Mouse (Mus musculus) kidney, adult 2 months (tissue): ENCODE results near the gene Elp1. TPM values are rescaled to one million over a fixed set of nuclear protein-coding genes. Genes with fewer than 3 reads are reported as not detected.

Experiments
- DNase-seq: peaks from one replicate; pipeline ENCODE4 v3.0.0; 2021
- H3K27ac ChIP-seq: fragments of 200-500 bp; 2 replicates; pipeline ENCODE4 v1.5.1; 2012; ENCODE audit warnings: low read depth, low read length, control low read depth, inconsistent platforms; ENCODE audit not compliant: insufficient read depth
- H3K27me3 ChIP-seq: fragments of 200-500 bp; replicated peaks from 2 replicates; pipeline ENCODE4 v1.6.1; 2012; ENCODE audit warnings: mild to moderate bottlenecking, moderate library complexity, low read length, inconsistent platforms; ENCODE audit not compliant: control insufficient read depth, insufficient read depth
- H3K36me3 ChIP-seq: fragments of 200-500 bp; 2 replicates; pipeline ENCODE4 v1.6.1; 2012; ENCODE audit warnings: mild to moderate bottlenecking, moderate library complexity, low read length, inconsistent platforms; ENCODE audit not compliant: control insufficient read depth, insufficient read depth
- H3K4me1 ChIP-seq: fragments of 200-500 bp; 2 replicates; pipeline ENCODE4 v1.6.1; 2011; ENCODE audit warnings: low read length; ENCODE audit not compliant: control insufficient read depth, insufficient read depth
- H3K4me3 ChIP-seq: fragments of 200-500 bp; 2 replicates; pipeline ENCODE4 v1.5.1; 2011; ENCODE audit warnings: mild to moderate bottlenecking, low read depth, low read length, control low read depth; ENCODE audit not compliant: insufficient read depth
- CTCF ChIP-seq: fragments of 200-500 bp; conservative IDR thresholded peaks from 2 replicates; pipeline ENCODE4 v1.5.1; 2011; ENCODE audit warnings: low read depth, mild to moderate bottlenecking, control low read depth, low read length, moderate library complexity, mixed read lengths; ENCODE audit not compliant: insufficient read depth, insufficient read length
- POLR2A ChIP-seq: fragments of 200-500 bp; IDR thresholded peaks from one replicate; pipeline ENCODE4 v1.6.1; 2011; ENCODE audit warnings: low read depth, low read length, control low read depth
- WGBS: fragments of 180-500 bp; shearing (Covaris S2); methylation state at CpG from one replicate; pipeline ENCODE4 v1.1.7; 2018; 5-methylcytosine and 5-hydroxymethylcytosine counted together
- polyA plus RNA-seq: library from polyadenylated mRNA; depleted of rRNA; stranded (reverse); fragments of >200 nt; gene quantifications from 2 replicates; pipeline ENCODE4 v1.2.3, GENCODE M21; 2012

Gene Elp1
- polyA plus RNA-seq, 1 experiment: 10.2 TPM

DNA sequence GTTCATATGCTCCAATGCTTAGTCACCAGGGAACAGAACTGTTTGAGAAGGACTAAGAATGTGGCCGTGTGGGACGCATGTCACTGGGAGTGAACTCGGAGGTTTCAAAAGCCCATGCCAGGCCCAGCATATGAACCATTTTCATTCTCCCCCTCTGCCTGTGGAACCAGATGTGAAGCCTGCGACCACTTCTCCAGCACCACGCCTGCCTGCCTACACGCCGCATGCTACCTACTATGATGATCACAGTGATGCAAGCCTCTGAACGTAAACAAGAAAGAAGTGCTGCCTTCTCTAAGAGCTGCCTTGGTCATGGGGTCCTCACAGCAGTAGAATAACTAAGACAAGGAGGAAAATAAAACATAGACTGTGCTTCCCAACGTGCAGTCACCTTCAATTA lies 54.7 kb downstream of the Elp1 start:
- no peak overlapping the region for H3K4me3 ChIP-seq
- H3K27me3 ChIP-seq: no peaks in the 10 kb centered on the region
- DNase-seq: no peak
- 97% methylated on average over 9 of the region's 9 CpGs for WGBS
- H3K36me3 ChIP-seq: peaks cover 2% of the 10 kb centered on the region; the same call in 1 of the 2 replicates
- no peaks in the 10 kb centered on the region for H3K4me1 ChIP-seq
- TF ChIP-seq CTCF: no peak
- no peak for TF ChIP-seq POLR2A
- no peak overlapping the region for H3K27ac ChIP-seq

GRCm38 (mm10) chr4:56746345-56746744 lies 55.8 kb downstream of the Elp1 start:
- Histone ChIP-seq H3K4me3 (no peak overlapping the region), H3K27me3 (no peaks in the 10 kb centered on the region), H3K36me3 (peaks cover 2% of the 10 kb centered on the region; the same call in 1 of the 2 replicates), H3K4me1 (0 out of 2 replicates have a peak, but pooled peaks cover 4% of the 10 kb centered on the region), H3K27ac (no peak overlapping the region)
- DNase-seq: no peak
- TF ChIP-seq POLR2A (no peak), CTCF (no peak)
- 61% methylated on average over 2 of the region's 2 CpGs for WGBS

DNA sequence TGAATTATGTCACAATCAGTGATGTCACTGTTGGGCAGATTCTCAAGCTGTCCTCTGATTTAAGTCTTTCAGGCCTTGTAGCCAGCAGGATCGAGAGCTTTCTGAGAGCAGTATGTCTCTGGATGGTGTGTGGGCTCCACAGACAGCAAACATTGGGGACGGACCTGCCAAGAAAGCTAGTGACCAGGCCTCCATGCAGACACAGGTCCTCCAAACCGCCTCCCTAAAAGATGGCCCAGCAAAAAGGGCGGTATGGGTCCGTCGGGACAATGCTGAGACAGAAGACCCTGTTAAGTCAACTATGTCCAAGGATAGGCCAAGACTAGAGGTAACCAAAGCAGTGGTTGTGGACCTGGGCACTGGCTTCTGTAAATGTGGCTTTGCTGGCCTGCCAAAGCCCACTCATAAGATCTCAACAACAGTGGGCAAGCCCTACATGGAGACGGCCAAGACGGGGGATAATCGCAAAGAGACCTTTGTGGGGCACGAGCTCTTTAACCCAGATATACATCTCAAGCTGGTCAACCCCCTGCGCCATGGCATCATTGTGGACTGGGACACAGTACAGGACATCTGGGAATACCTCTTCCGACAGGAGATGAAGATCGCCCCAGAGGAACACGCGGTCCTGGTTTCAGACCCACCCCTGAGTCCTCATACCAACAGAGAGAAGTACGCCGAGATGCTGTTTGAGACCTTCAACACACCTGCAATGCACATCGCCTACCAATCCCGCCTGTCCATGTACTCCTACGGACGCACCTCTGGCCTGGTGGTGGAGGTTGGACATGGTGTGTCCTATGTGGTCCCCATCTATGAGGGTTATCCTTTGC lies 58.6 kb downstream of the Elp1 start, which contains the start of gene Actl7a:
Actl7a (plus strand) TSS at position 51 of the 833 bp plus-strand sequence.
- Histone ChIP-seq H3K27ac (no peak within 1 kb of the TSS), H3K27me3 (no peaks in the 10 kb centered on the region), H3K36me3 (no peaks in the 10 kb centered on the region), H3K4me1 (0 out of 2 replicates have a peak, but pooled peaks cover 4% of the 10 kb centered on the region), H3K4me3 (no peak within 1 kb of the TSS)
- no peak for DNase-seq
- 97% methylated on average over 21 of the region's 21 CpGs for WGBS
- no peak for TF ChIP-seq CTCF
- TF ChIP-seq POLR2A: no peak

- Histone ChIP-seq H3K4me1 (0 out of 2 replicates have a peak, but pooled peaks cover 4% of the 10 kb centered on the region), H3K36me3 (no peaks in the 10 kb centered on the region), H3K4me3 (no peak overlapping the region), H3K27me3 (no peaks in the 10 kb centered on the region), H3K27ac (no peak overlapping the region)
- WGBS: 88% methylated on average over 4 of the region's 4 CpGs
- no peak for DNase-seq
- TF ChIP-seq CTCF (no peak), POLR2A (no peak)
These were observed 59.4 kb downstream of the Elp1 start for GRCm38 (mm10) chr4:56742698-56743097.

DNA sequence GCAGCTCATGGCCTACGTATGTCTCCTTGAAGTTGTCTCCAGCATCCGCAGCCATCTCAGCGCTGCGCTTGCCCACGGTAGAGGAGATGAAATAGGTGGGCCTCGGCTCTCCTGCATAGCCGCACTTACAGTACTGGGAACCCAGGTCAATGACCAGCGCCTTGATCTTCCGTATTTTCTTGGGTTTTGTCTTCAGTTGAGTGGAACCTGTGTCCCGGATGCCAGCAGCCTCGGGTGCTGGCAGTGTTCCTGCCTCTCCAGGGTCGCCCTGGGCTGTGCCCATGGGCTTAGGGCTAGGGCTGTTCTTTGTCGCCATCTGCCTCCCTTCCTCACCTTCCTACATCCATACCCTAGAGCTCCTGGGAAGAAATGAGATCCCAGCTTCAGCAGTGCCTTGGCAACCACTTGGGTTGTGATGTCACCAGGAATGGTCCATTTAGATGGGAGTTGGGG lies 61.1 kb downstream of the Elp1 start, which contains the start of gene Actl7b:
Actl7b (minus strand) TSS at position 403 of the 453 bp plus-strand sequence.
- Histone ChIP-seq H3K4me3 (no peak within 1 kb of the TSS), H3K27me3 (no peaks in the 10 kb centered on the region), H3K4me1 (0 out of 2 replicates have a peak, but pooled peaks cover 4% of the 10 kb centered on the region), H3K27ac (no peak within 1 kb of the TSS), H3K36me3 (no peaks in the 10 kb centered on the region)
- no peak for TF ChIP-seq POLR2A
- TF ChIP-seq CTCF: no peak
- no peak for DNase-seq
- 94% methylated on average over 13 of the region's 13 CpGs for WGBS

- Histone ChIP-seq H3K27me3 (no peaks in the 10 kb centered on the region), H3K4me1 (0 out of 2 replicates have a peak, but pooled peaks cover 4% of the 10 kb centered on the region), H3K4me3 (no peak overlapping the region), H3K27ac (no peak overlapping the region), H3K36me3 (no peaks in the 10 kb centered on the region)
- DNase-seq: no peak
- TF ChIP-seq POLR2A: no peak
- no peak for TF ChIP-seq CTCF
- 98% methylated on average over 20 of the region's 20 CpGs for WGBS
These were observed 61.5 kb downstream of the Elp1 start for GRCm38 (mm10) chr4:56740611-56741010.

DNA sequence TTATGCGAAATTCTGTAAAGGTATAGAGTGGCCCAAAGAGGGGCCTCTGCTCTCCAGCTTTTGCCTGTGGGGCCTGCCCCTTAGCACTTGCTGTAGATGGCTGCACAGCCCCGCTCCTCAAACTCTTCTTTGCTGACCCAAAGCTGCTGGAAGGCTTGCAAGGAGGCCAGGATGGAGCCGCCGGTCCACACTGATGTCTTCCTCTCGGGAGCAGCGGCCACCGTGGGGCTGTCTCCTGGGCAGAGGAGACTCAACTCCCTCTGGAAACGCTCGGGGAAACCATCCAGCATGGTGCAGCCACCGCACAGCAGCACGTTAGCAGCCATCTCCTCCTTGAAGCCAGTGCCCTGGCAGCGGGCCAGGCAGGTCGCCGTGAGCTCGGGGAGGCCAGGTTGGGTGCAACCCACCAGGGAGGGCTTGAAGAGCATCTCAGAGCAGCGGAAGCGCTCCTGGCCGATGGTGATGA lies 62.1 kb downstream of the Elp1 start, which contains the start of gene Gm26657:
Gm26657 (plus strand) TSS at position 51 of the 466 bp plus-strand sequence.
- Histone ChIP-seq H3K27ac (no peak within 1 kb of the TSS), H3K36me3 (no peaks in the 10 kb centered on the region), H3K4me3 (no peak within 1 kb of the TSS), H3K27me3 (no peaks in the 10 kb centered on the region), H3K4me1 (0 out of 2 replicates have a peak, but pooled peaks cover 4% of the 10 kb centered on the region)
- TF ChIP-seq POLR2A: no peak
- TF ChIP-seq CTCF: no peak
- 85% methylated on average over 18 of the region's 18 CpGs for WGBS
- no peak for DNase-seq
